Mouse (Mus musculus): ENCODE data around the gene Gm45213. TPM values are rescaled to one million over a fixed set of nuclear protein-coding genes. Genes with fewer than 3 reads are reported as not detected.

Gene Gm45213
- polyA plus RNA-seq (2012; rRNA removed; ENCODE audit: low replicate concordance): not detected in 2 replicates

GRCm38 (mm10) chr7:66043552-66044459 lies at the start of gene Gm45213:
TSS of gene Gm45213 (plus strand) at chr7:66043602.

GRCm38 (mm10) chr7:66058703-66059102 lies 15.3 kb downstream of the Gm45213 start, which contains the start of gene Snrpa1:
TSS of gene Snrpa1 (plus strand) at chr7:66059003.

GRCm38 (mm10) chr7:66079364-66080230 lies 36.2 kb downstream of the Gm45213 start, which contains the start of gene Selenos:
TSS of gene Selenos (plus strand) at chr7:66079649.

GRCm38 (mm10) chr7:66108961-66109854 lies 65.8 kb downstream of the Gm45213 start, which contains the start of gene Chsy1:
TSS of gene Chsy1 (plus strand) at chr7:66109515.

Other genes starting within 250 kb of the Gm45213 start
- gene Pcsk6, start 181.9 kb upstream of the Gm45213 start, polyA plus RNA-seq (2012; rRNA removed; ENCODE audit: low replicate concordance): 8.1 and 14.5 TPM in 2 replicates
- 1.8 and 2.4 TPM in 2 replicates for gene Snrpa1, start 15.4 kb downstream of the Gm45213 start, polyA plus RNA-seq (2012; rRNA removed; ENCODE audit: low replicate concordance)
- gene Selenos, start 36.0 kb downstream of the Gm45213 start, polyA plus RNA-seq (2012; rRNA removed; ENCODE audit: low replicate concordance): 148 and 149 TPM in 2 replicates
- 0.99 and 1.2 TPM in 2 replicates for gene Chsy1, start 65.9 kb downstream of the Gm45213 start, polyA plus RNA-seq (2012; rRNA removed; ENCODE audit: low replicate concordance)

Measured in duodenum, adult 2 months (tissue).